Mouse (Mus musculus): ENCODE measurements around the gene Gm21860.
"Not testable (repeated sequence)": the region's sequence is repeated elsewhere in the genome, so short reads cannot be mapped to it uniquely, and the experiment has no call there.

DNA sequence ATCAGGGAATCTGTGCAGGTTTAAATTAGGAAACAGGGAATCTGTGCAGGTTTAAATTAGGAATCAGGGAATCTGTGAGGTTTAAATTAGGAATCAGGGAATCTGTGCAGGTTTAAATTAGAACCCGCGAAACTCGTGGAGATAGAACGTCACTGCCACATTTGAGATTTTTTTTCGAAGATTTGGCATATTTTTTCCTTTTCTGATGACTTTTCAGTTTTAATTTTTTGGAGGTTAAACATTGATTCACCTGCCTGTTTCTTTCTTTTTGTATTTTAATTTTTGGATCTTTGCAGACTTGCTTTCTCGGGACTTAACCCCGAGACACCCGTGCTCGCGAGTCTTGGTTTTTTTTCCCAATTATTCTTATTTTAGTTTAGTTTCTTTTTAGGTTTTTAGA lies 29.5 kb downstream of the Gm21860 start:
- not testable (repeated sequence) for TF ChIP-seq MAX (IDR thresholded peaks at IDR 0.05; ENCODE audit: low read depth); POLR2AphosphoS2 (IDR thresholded peaks at IDR 0.05; ENCODE audit: insufficient read length, low read depth); POLR2A (IDR thresholded peaks at IDR 0.05; ENCODE audit: insufficient read length, low read depth); CEBPB (IDR thresholded peaks at IDR 0.05; ENCODE audit: insufficient read depth, poor library complexity, severe bottlenecking); USF1 (IDR thresholded peaks at IDR 0.05; ENCODE audit: low read depth); REST (IDR thresholded peaks at IDR 0.05; ENCODE audit: insufficient read depth, insufficient read length); E2F4 (IDR thresholded peaks at IDR 0.05; ENCODE audit: insufficient read depth)

All from myocyte (in vitro differentiated cells).